Mouse (Mus musculus): ENCODE data around the gene Haghl. TPM values are rescaled to one million over a fixed set of nuclear protein-coding genes. Genes with fewer than 3 reads are reported as not detected.
"Not testable (repeated sequence)": the region's sequence is repeated elsewhere in the genome, so short reads cannot be mapped to it uniquely, and the experiment has no call there.

Haghl gene
- total RNA-seq, 2 experiments from 2014 or later: 27.8 to 29.4 TPM

GRCm38 (mm10) chr17:25744311-25744710, 41.2 kb downstream of the Haghl start:
- no peak for DNase-seq

- DNase-seq: no peak
Measured at GRCm38 (mm10) chr17:25743831-25744230, 41.6 kb downstream of the Haghl start.

GRCm38 (mm10) chr17:25741471-25741870, 44.0 kb downstream of the Haghl start:
- DNase-seq: not testable (repeated sequence)

- DNase-seq: no peak
Measured at GRCm38 (mm10) chr17:25738861-25739260, 46.6 kb downstream of the Haghl start.

- no peak for DNase-seq
Measured at GRCm38 (mm10) chr17:25735745-25736144, 49.7 kb downstream of the Haghl start, which contains the start of gene Mslnl. Gene Mslnl (plus strand): TSS chr17:25736042.

- DNase-seq: no peak
Measured at GRCm38 (mm10) chr17:25735246-25735645, 50.2 kb downstream of the Haghl start.

- peak; percentile 91 for DNase-seq
Measured at GRCm38 (mm10) chr17:25732082-25732481, 53.4 kb downstream of the Haghl start.

Small RNA genes within 50 kb of the gene (microRNA-seq; reads per million reads assigned to microRNA genes)
- 0 reads per million in 2 experiments for gene Gm25083
- gene Mir3082: 1.4 to 2.1 reads per million in 2 experiments
- gene Mir6966: 2.4 to 4.1 reads per million in 2 experiments

Other genes starting within 250 kb of the Haghl start
- gene Sox8, start 215.0 kb downstream of the Haghl start, total RNA-seq (2021): under 1 TPM; 0.45 to 0.48 TPM
- gene Lmf1, start 206.6 kb downstream of the Haghl start, total RNA-seq (2021): 10 to 100 TPM; 26.2 to 27.6 TPM
- 1 to 10 TPM in 1 of 2 experiments, not detected in 1; 2.3 TPM for gene Gng13, start 68.5 kb downstream of the Haghl start, total RNA-seq (2021)
- 10 to 100 TPM; 12.6 to 13.6 TPM for gene Chtf18, start 58.3 kb downstream of the Haghl start, total RNA-seq (2021)
- gene Rpusd1, start 58.0 kb downstream of the Haghl start, total RNA-seq (2021): 1 to 10 TPM; 5.4 to 6.6 TPM
- gene Mslnl, start 49.6 kb downstream of the Haghl start, total RNA-seq (2021): not detected
- 10 to 100 TPM; 38.4 to 43.3 TPM for gene Msln, start 31.3 kb downstream of the Haghl start, total RNA-seq (2021)
- 10 to 100 TPM; 41.7 to 46.9 TPM for gene Narfl, start 11.9 kb downstream of the Haghl start, total RNA-seq (2021)
- gene Ccdc78, start 907 bp upstream of the Haghl start, total RNA-seq (2021): not detected
- 10 to 100 TPM; 41.0 to 44.2 TPM for gene Fam173a, start 7.2 kb upstream of the Haghl start, total RNA-seq (2021)
- gene AC134908.4, start 10.0 kb upstream of the Haghl start, total RNA-seq (2021): 1 to 10 TPM in 1 of 2 experiments, under 1 TPM in 1; 0.86 to 1.2 TPM
- 10 to 100 TPM; 48.4 to 49.3 TPM for gene Metrn, start 11.5 kb upstream of the Haghl start, total RNA-seq (2021)
- gene Fbxl16, start 23.4 kb upstream of the Haghl start, total RNA-seq (2021): 1 to 10 TPM in 1 of 2 experiments, under 1 TPM in 1; 0.93 to 1.2 TPM
- 10 to 100 TPM in 1 of 2 experiments, 1 to 10 TPM in 1; 10.0 to 12.3 TPM for gene Wdr24, start 38.0 kb upstream of the Haghl start, total RNA-seq (2021)
- 10 to 100 TPM; 34.7 to 37.4 TPM for gene Jmjd8, start 43.2 kb upstream of the Haghl start, total RNA-seq (2021)
- gene Stub1, start 47.7 kb upstream of the Haghl start, total RNA-seq (2021): 100 to 1,000 TPM; 149 to 158 TPM
- gene Rhbdl1, start 51.6 kb upstream of the Haghl start, total RNA-seq (2021): 1 to 10 TPM; 2.0 to 2.5 TPM
- gene Gm20683, start 56.1 kb upstream of the Haghl start, total RNA-seq (2021): 1 to 10 TPM; 1.8 to 2.6 TPM
- gene Rhot2, start 59.2 kb upstream of the Haghl start, total RNA-seq (2021): 10 to 100 TPM; 77.1 to 78.4 TPM
- gene Wdr90, start 75.8 kb upstream of the Haghl start, total RNA-seq (2021): 10 to 100 TPM; 14.4 to 15.1 TPM
- 100 to 1,000 TPM; 195 to 217 TPM for gene Mcrip2, start 83.1 kb upstream of the Haghl start, total RNA-seq (2021)
- 10 to 100 TPM; 10.8 to 11.7 TPM for gene Mettl26, start 89.4 kb upstream of the Haghl start, total RNA-seq (2021)
- gene Wfikkn1, start 95.2 kb upstream of the Haghl start, total RNA-seq (2021): 1 to 10 TPM in 1 of 2 experiments, under 1 TPM in 1; 0.70 to 1.1 TPM
- 10 to 100 TPM; 16.1 to 16.6 TPM for gene Rab40c, start 134.1 kb upstream of the Haghl start, total RNA-seq (2021)
- gene Pigq, start 159.3 kb upstream of the Haghl start, total RNA-seq (2021): 10 to 100 TPM; 86.0 to 89.4 TPM
- not detected for gene Nhlrc4, start 159.3 kb upstream of the Haghl start, total RNA-seq (2021)
- gene A930017K11Rik, start 166.9 kb upstream of the Haghl start, total RNA-seq (2021): not detected
- 10 to 100 TPM; 13.0 to 16.7 TPM for gene Capn15, start 200.1 kb upstream of the Haghl start, total RNA-seq (2021)

Data from heart, postnatal 4 days (tissue).